Mouse (Mus musculus) small intestine, adult 2 months (tissue): ENCODE measurements at regions not wholly inside any gene's neighbourhood (a gene's known extent, or its start where the extent isn't known, plus 50 kb on each side); places are given as distances from the start of the nearest gene placed in this dataset.

Source experiments
- CTCF ChIP-seq: fragments of 200-500 bp; IDR thresholded peaks from 2 replicates; pipeline ENCODE4 v1.5.1; 2012; ENCODE audit warnings: low read depth, mild to moderate bottlenecking, control low read depth, inconsistent platforms, low read length, moderate library complexity, mixed read lengths; ENCODE audit not compliant: insufficient replicate concordance, insufficient read length; ENCODE audit errors: extremely low read depth
- POLR2A ChIP-seq: fragments of 200-500 bp; IDR thresholded peaks from 2 replicates; pipeline ENCODE4 v1.6.1; 2012; ENCODE audit warnings: low read depth, mild to moderate bottlenecking, control low read depth, inconsistent platforms, low read length, moderate library complexity

DNA sequence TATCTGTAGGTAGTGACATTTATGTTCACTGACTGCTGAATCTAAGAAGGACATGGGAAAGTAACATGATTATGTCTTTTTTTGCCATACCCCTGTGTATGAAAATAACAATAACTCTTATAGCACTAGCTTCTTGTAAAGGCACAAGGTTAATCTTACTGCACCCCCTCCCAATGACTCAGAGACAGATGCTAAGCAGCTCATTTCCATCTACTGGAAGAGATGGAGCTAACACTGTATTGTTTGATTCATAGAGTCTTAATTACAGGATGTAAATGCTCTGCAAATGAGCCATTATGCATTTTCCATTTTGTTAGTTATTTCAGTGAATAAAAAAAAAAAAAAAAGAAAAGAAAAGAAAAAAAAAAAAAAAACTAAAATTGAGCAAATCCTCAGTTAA, 827.7 kb upstream of the Cited2 start:
- no peak for TF ChIP-seq CTCF
- no peak for TF ChIP-seq POLR2A
